Mouse (Mus musculus) myocyte (in vitro differentiated cells): Measurements from ENCODE around the gene Pgm5. TPM values are rescaled to one million over a fixed set of nuclear protein-coding genes. Genes with fewer than 3 reads are reported as not detected.

Experiments
- H3K27me3 ChIP-seq: one replicate; pipeline ENCODE4 v1.6.1; 2011; ENCODE audit not compliant: control insufficient read depth, insufficient read depth, insufficient read length
- H3K36me3 ChIP-seq: one replicate; pipeline ENCODE4 v1.6.1; 2011; ENCODE audit not compliant: control insufficient read depth, insufficient read depth
- H3K4me2 ChIP-seq: one replicate; pipeline ENCODE4 v1.6.1; 2011; ENCODE audit warnings: low read depth, control low read depth
- H3K4me3 ChIP-seq: one replicate; pipeline ENCODE4 v1.5.1; 2011; ENCODE audit warnings: mild to moderate bottlenecking, control low read depth, moderate library complexity
- H3K79me2 ChIP-seq: one replicate; pipeline ENCODE4 v1.6.1; 2011; ENCODE audit not compliant: control insufficient read depth, insufficient read depth
- H3ac ChIP-seq: one replicate; pipeline ENCODE4 v1.6.1; 2011; ENCODE audit not compliant: control insufficient read depth, insufficient read length
- CEBPB ChIP-seq: IDR thresholded peaks from 2 replicates; pipeline ENCODE4 v1.6.1; 2011; ENCODE audit warnings: mild to moderate bottlenecking, moderate library complexity; ENCODE audit not compliant: poor library complexity, insufficient read depth, severe bottlenecking
- E2F4 ChIP-seq: IDR thresholded peaks from one replicate; pipeline ENCODE4 v1.6.1; 2011; ENCODE audit warnings: mild to moderate bottlenecking, control low read depth, moderate library complexity; ENCODE audit not compliant: insufficient read depth
- MAX ChIP-seq: IDR thresholded peaks from one replicate; pipeline ENCODE4 v1.6.1; 2011; ENCODE audit warnings: low read depth, mild to moderate bottlenecking, control low read depth
- MYOD1 ChIP-seq, 3 experiments: IDR thresholded peaks; one replicate each; pipeline ENCODE4 v1.6.1; 2011; ENCODE audit warnings: control low read depth in 2 of 3, low read depth in 2 of 3, mild to moderate bottlenecking in 2 of 3, moderate library complexity in 1 of 3; ENCODE audit not compliant: insufficient read length in 2 of 3, control insufficient read depth in 1 of 3
- MYOG ChIP-seq, 3 experiments: IDR thresholded peaks; one replicate each; pipeline ENCODE4 v1.6.1; 2011; ENCODE audit warnings: control low read depth in 2 of 3, low read depth in 2 of 3, mild to moderate bottlenecking in 2 of 3; ENCODE audit not compliant: insufficient read length in 2 of 3, control insufficient read depth in 1 of 3, insufficient read depth in 1 of 3
- POLR2A ChIP-seq: IDR thresholded peaks from one replicate; pipeline ENCODE4 v1.6.1; 2011; ENCODE audit warnings: low read depth, mild to moderate bottlenecking, control low read depth, moderate library complexity; ENCODE audit not compliant: insufficient read length
- POLR2AphosphoS2 ChIP-seq: IDR thresholded peaks from one replicate; pipeline ENCODE4 v1.6.1; 2011; ENCODE audit warnings: low read depth, control low read depth; ENCODE audit not compliant: insufficient read length
- REST ChIP-seq: IDR thresholded peaks from one replicate; pipeline ENCODE4 v1.6.1; 2011; ENCODE audit warnings: mild to moderate bottlenecking, control low read depth, moderate library complexity; ENCODE audit not compliant: insufficient read depth, insufficient read length
- SRF ChIP-seq: IDR thresholded peaks from one replicate; pipeline ENCODE4 v1.6.1; 2011; ENCODE audit warnings: low read depth; ENCODE audit not compliant: control insufficient read depth, insufficient read length
- TCF12 ChIP-seq: IDR thresholded peaks from one replicate; pipeline ENCODE4 v1.6.1; 2011; ENCODE audit warnings: mild to moderate bottlenecking, control low read depth; ENCODE audit not compliant: poor library complexity, insufficient read depth, severe bottlenecking
- TCF3 ChIP-seq: IDR thresholded peaks from one replicate; pipeline ENCODE4 v1.6.1; 2011; ENCODE audit warnings: low read depth, control low read depth; ENCODE audit not compliant: insufficient read length
- USF1 ChIP-seq: IDR thresholded peaks from one replicate; pipeline ENCODE4 v1.6.1; 2011; ENCODE audit warnings: low read depth, mild to moderate bottlenecking, control low read depth, moderate library complexity
- polyA plus RNA-seq: library from polyadenylated mRNA; unstranded; fragments of >200 nt; fragmentation: generic; extraction: Trizol; gene quantifications from one replicate; pipeline ENCODE4 v1.2.1, GENCODE M21; 2012; ENCODE audit warnings: missing spikeins

The Pgm5 gene
- polyA plus RNA-seq, 1 experiment, result 68.6 TPM

DNA sequence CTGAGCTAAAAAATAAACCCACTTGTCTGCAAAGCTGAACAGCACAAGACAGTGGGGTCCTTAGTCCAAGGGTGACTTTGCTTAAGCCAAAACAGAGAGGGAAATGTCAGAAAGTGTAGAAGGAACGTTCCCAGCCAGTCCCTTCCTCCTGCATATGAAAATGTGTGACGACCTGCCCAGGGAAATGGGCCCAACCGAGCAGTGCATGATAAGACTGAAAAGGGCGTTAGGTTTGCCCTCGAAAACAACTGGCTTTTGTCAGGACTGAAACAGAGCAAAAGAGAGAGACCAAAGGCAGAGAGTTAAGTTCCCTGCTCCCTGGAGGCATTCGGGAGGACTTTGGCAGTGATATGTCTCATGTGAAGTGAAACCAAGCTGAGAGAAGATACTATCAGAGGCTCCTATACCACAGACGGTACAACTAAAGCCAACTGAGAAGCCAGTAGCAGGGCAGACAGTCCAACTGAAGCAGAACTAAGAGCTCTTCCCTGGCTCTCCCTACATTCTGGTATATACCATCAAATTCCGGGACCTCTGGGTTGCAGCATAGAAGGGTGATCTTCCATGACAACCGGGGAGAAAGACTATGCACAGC is 68.0 kb downstream of the Pgm5 start:
- no peak overlapping the region for H3K4me3 ChIP-seq
- no peak overlapping the region for H3K4me2 ChIP-seq
- H3K27me3 ChIP-seq, result no peaks in the 10 kb centered on the region
- H3K79me2 ChIP-seq, result no peaks in the 10 kb centered on the region
- no peaks in the 10 kb centered on the region for H3K36me3 ChIP-seq
- H3ac ChIP-seq, result no peak overlapping the region
- TF ChIP-seq CEBPB, result no peak
- no peak for TF ChIP-seq SRF
- no peak for TF ChIP-seq REST
- TF ChIP-seq POLR2AphosphoS2, result no peak
- no peak for TF ChIP-seq E2F4
- no peak for TF ChIP-seq POLR2A
- TF ChIP-seq MYOD1 (IDR thresholded peaks at IDR 0.05; ENCODE audit: control insufficient read depth in 1 of 3, insufficient read length in 2 of 3, low read depth in 2 of 3), result no peak
- no peak for TF ChIP-seq TCF3
- no peak for TF ChIP-seq MAX
- TF ChIP-seq USF1, result no peak

DNA sequence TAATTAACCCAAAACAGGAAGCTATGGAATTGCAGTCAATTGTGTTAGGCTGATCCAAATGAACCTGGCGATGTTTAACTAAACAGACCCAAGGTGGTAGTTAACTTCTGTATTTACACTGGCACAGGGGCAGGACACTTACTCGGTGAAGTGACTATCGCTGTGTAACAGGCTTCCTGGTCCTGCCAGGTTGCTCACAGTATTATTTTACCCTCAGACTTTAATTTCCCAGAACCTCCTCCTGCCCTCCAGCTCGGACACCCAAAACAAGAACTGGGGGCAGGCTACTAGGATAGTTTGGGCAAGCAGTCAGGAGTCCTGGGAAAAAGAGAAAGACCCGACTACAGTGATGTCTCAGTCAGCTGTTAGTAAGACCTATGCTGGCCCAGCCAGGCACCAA is 68.8 kb downstream of the Pgm5 start:
- H3K4me3 ChIP-seq, result no peak overlapping the region
- H3ac ChIP-seq, result no peak overlapping the region
- H3K4me2 ChIP-seq, result no peak overlapping the region
- no peaks in the 10 kb centered on the region for H3K27me3 ChIP-seq
- H3K36me3 ChIP-seq, result no peaks in the 10 kb centered on the region
- TF ChIP-seq TCF3, result no peak
- TF ChIP-seq MYOD1 (IDR thresholded peaks at IDR 0.05; ENCODE audit: control insufficient read depth in 1 of 3, insufficient read length in 2 of 3, low read depth in 2 of 3), result no peak
- TF ChIP-seq USF1, result no peak
- no peaks in the 10 kb centered on the region for H3K79me2 ChIP-seq

DNA sequence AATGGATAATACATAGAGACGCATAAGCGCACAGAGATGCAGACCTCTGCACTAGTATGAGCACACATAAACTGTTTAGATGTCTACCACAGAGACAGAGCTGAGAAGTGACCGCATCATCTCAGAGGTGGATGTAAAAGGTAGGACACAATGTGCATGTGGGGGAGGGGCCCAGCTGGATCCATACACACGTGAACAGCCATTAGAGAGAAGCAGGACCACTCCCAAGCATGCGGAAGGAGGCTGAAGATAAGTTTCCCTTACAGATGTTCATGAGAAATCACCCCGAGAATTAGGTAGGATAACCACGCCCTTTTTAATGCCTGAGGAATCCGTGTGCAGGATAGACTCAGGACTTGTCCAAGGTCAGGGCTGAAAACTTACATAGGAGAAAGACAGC is 75.8 kb downstream of the Pgm5 start:
- Histone ChIP-seq H3K36me3 (no peaks in the 10 kb centered on the region), H3K4me2 (no peak overlapping the region), H3K79me2 (no peaks in the 10 kb centered on the region), H3K27me3 (no peaks in the 10 kb centered on the region), H3K4me3 (no peak overlapping the region), H3ac (no peak overlapping the region)
- TF ChIP-seq REST, result no peak
- TF ChIP-seq MYOG (IDR thresholded peaks at IDR 0.05; ENCODE audit: control insufficient read depth in 1 of 3, insufficient read depth in 1 of 3, insufficient read length in 2 of 3, low read depth in 2 of 3), result no peak
- no peak for TF ChIP-seq E2F4
- no peak for TF ChIP-seq MAX
- TF ChIP-seq USF1, result no peak
- TF ChIP-seq TCF3, result no peak
- no peak for TF ChIP-seq TCF12
- no peak for TF ChIP-seq POLR2A
- TF ChIP-seq MYOD1 (IDR thresholded peaks at IDR 0.05; ENCODE audit: control insufficient read depth in 1 of 3, insufficient read length in 2 of 3, low read depth in 2 of 3), result no peak
- no peak for TF ChIP-seq POLR2AphosphoS2
- no peak for TF ChIP-seq CEBPB
- TF ChIP-seq SRF, result no peak

DNA sequence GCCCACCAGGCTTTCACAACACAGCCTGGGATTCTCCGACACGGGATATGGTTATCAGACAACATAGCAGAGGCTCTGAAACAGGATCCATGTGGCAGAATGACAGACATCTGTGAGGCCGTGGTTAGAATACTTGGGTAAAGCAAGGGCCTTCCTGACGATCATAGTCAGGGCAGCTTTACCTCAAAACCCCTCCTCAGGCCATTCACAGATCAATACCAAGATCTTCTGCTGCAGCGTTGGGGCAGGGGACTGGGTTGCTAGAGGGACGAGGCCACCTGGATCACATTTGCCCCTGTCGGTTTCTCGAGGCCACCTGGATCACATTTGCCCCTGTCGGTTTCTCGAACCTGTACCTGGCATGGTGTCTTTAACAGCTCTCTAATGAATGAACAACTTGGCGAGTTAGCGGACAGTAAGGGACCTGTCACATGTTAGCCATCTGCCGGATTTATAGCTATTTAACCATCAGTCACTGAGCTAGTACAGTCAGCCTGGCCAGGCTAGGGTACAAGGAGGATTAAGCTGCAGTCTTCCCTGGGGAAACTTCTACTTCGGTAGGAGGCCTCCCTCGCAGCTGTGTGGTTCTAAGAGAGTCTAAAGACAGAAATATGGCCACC is 76.5 kb downstream of the Pgm5 start:
- no peak for TF ChIP-seq POLR2A
- TF ChIP-seq E2F4, result no peak
- no peak for TF ChIP-seq TCF12
- H3ac ChIP-seq, result no peak overlapping the region
- no peaks in the 10 kb centered on the region for H3K27me3 ChIP-seq
- H3K4me3 ChIP-seq, result no peak overlapping the region
- H3K4me2 ChIP-seq, result no peak overlapping the region
- H3K36me3 ChIP-seq, result no peaks in the 10 kb centered on the region
- no peaks in the 10 kb centered on the region for H3K79me2 ChIP-seq

DNA sequence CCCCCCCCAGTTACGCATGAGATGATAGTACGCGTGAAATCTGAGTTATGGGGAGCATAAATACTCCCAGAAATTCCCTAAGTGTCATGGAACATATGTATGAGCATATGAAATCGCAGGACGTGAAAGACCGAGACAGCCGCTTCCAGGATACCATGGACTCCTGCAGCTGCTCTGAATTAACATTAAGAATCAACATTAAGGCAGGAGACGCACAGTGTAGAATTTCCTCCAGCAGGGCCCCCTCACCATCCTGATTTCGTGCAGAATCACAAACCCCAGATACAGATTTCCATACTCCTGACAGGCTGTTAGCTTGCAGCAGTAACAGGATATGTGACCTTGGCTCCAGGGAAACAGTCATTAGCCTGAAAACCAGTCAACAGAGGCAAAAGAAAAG is 77.9 kb downstream of the Pgm5 start:
- H3K4me2 ChIP-seq, result no peak overlapping the region
- H3K4me3 ChIP-seq, result no peak overlapping the region
- no peak overlapping the region for H3ac ChIP-seq
- no peaks in the 10 kb centered on the region for H3K36me3 ChIP-seq
- H3K27me3 ChIP-seq, result no peaks in the 10 kb centered on the region
- no peaks in the 10 kb centered on the region for H3K79me2 ChIP-seq
- TF ChIP-seq REST (no peak), CEBPB (no peak), TCF3 (no peak), TCF12 (no peak), MYOD1 (IDR thresholded peaks at IDR 0.05; ENCODE audit: control insufficient read depth in 1 of 3, insufficient read length in 2 of 3, low read depth in 2 of 3) (no peak)
